Mouse (Mus musculus) liver, postnatal 0 days (tissue): ENCODE data around the gene Snx7.

Source experiments
- CTCF ChIP-seq: sonication (generic); IDR thresholded peaks from 2 replicates; pipeline ENCODE4 v1.5.1; 2016; ENCODE audit warnings: antibody characterized with exemption, low read depth
- EP300 ChIP-seq: IDR thresholded peaks from 2 replicates; pipeline ENCODE4 v1.6.1; 2016; ENCODE audit warnings: antibody characterized with exemption, low read depth, mild to moderate bottlenecking

GRCm38 (mm10) chr3:117752151-117752757 lies 116.5 kb downstream of the Snx7 start:
- TF ChIP-seq EP300 (no peak), CTCF (no peak)
